Mouse (Mus musculus) cerebellum, postnatal 14 days (tissue): Measurements from ENCODE around the gene Ppp1r3e.

ENCODE experiments used
- DNase-seq, 2 experiments: peaks; one replicate each; pipeline ENCODE4 v3.0.0; 2021; ENCODE audit warnings: mixed read lengths in 2 of 2

The Ppp1r3e gene

GRCm38 (mm10) chr14:54877048-54877715 is at the start of gene Ppp1r3e:
Gene Ppp1r3e, minus strand, starts transcription at chr14:54877550.
- DNase-seq, result peak; percentile 84 to 87

- DNase-seq, result peak; percentile 42 to 52
Observed at GRCm38 (mm10) chr14:54926401-54927158, 49.2 kb upstream of the Ppp1r3e start.

- DNase-seq, result peak; percentile 74 to 77
Observed at GRCm38 (mm10) chr14:54925349-54926342, 48.3 kb upstream of the Ppp1r3e start, which contains the start of gene Efs. Gene Efs, minus strand, starts transcription at chr14:54926126.

GRCm38 (mm10) chr14:54924641-54925348 is 47.4 kb upstream of the Ppp1r3e start:
- peak; percentile 41 to 58 for DNase-seq

GRCm38 (mm10) chr14:54920076-54920685 is 42.8 kb upstream of the Ppp1r3e start:
- DNase-seq, result no peak

- peak; percentile 48 to 55 for DNase-seq
Observed at GRCm38 (mm10) chr14:54913343-54913742, 36.0 kb upstream of the Ppp1r3e start.

GRCm38 (mm10) chr14:54912886-54913285 is 35.5 kb upstream of the Ppp1r3e start, which contains the start of gene Slc22a17:
Gene Slc22a17, minus strand, starts transcription at chr14:54913132.
- peak; percentile 89 for DNase-seq

GRCm38 (mm10) chr14:54912109-54912850 is 34.9 kb upstream of the Ppp1r3e start:
- DNase-seq, result peak; percentile 70 to 80

GRCm38 (mm10) chr14:54908682-54909081 is 31.3 kb upstream of the Ppp1r3e start:
- DNase-seq, result no peak

GRCm38 (mm10) chr14:54903641-54904040 is 26.3 kb upstream of the Ppp1r3e start:
- DNase-seq, result no peak

GRCm38 (mm10) chr14:54900383-54900782 is 23.0 kb upstream of the Ppp1r3e start:
- peak; percentile 82 to 83 for DNase-seq

GRCm38 (mm10) chr14:54897445-54897844 is 20.1 kb upstream of the Ppp1r3e start:
- no peak for DNase-seq

GRCm38 (mm10) chr14:54894296-54895151 is 17.2 kb upstream of the Ppp1r3e start:
- DNase-seq, result peak; percentile 79

GRCm38 (mm10) chr14:54893651-54894181 is 16.4 kb upstream of the Ppp1r3e start:
- DNase-seq, result peak; percentile 97 to 99

- no peak for DNase-seq
Observed at GRCm38 (mm10) chr14:54892200-54892599, 14.8 kb upstream of the Ppp1r3e start, which contains the start of gene Pabpn1. Gene Pabpn1, plus strand, starts transcription at chr14:54892500.

GRCm38 (mm10) chr14:54885309-54885708 is 8.0 kb upstream of the Ppp1r3e start:
- DNase-seq, result no peak

GRCm38 (mm10) chr14:54884022-54884712 is 6.8 kb upstream of the Ppp1r3e start:
- DNase-seq, result no peak

- peak; percentile 89 to 96 for DNase-seq
Observed at GRCm38 (mm10) chr14:54883154-54884021, 6.0 kb upstream of the Ppp1r3e start, which contains the start of the genes Bcl2l2 and Gm20521. Gene Bcl2l2, plus strand, starts transcription at chr14:54883377. Gene Gm20521, plus strand, starts transcription at chr14:54883441.
